Mouse (Mus musculus): Measurements from ENCODE around the gene Ap1m2.

DNA sequence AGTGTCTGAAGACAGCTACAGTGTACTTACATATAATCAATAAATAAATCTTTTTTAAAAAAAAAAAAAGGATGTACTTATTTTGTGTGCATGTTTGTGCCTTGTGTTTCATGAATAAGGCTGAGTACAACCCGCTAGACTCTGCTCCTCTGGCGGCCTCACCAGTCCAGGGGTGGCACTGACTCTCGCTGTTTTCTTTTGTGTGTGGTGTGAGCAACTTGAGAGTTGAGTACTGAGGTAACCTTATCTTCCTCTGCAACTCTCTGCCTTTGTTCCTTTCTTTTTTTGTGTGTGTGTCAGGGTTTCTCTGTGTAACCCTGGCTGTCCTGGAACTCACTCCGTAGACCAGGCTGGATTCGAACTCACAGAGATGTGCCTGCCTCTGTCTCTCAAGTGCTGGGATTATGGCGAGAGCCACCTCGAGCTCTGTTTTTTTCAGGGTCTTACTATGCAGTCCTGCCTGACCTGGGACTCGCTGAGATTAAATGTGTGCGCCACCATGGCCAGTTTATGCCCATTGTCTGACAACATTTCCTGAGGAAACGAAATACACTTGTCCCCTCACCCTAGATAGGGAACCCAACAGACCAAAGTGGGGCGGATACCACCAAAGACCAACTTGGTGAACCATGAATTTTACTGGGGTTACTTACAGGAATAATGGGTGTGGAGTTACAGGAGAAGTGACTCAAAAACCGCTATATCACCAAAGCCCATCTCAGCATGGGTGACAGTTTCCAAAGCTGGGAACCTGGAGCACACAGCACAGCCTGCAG is 19.4 kb upstream of the Ap1m2 start:
- TF ChIP-seq CTCF (conservative IDR thresholded peaks at IDR 0.05; ENCODE audit: low read length), result no peak
- TF ChIP-seq POU5F1 (IDR thresholded peaks at IDR 0.05; ENCODE audit: borderline replicate concordance, low read length), result no peak

Measured in E14TG2a.4 (cell line).